Mouse (Mus musculus): ENCODE measurements around the gene Uba2. TPM values are rescaled to one million over a fixed set of nuclear protein-coding genes. Genes with fewer than 3 reads are reported as not detected.
"Not testable (repeated sequence)": the region's sequence is repeated elsewhere in the genome, so short reads cannot be mapped to it uniquely, and the experiment has no call there.

Gene Uba2
- polyA plus RNA-seq, 1 experiment from 2014 or later = 226 TPM

GRCm38 (mm10) chr7:34131118-34131517 is 38.3 kb downstream of the Uba2 start:
- Histone ChIP-seq H3K27me3 (replicated peaks; ENCODE audit: control insufficient read depth, insufficient read depth, low read length) (peaks cover 34% of the 10 kb centered on the region), H3K9ac (ENCODE audit: low read depth, low read length) (no peak overlapping the region), H3K9me3 (ENCODE audit: control insufficient read depth, low read length) (no peaks in the 10 kb centered on the region; the same call in 1 of the 2 replicates), H3K4me1 (replicated peaks; ENCODE audit: control insufficient read depth, insufficient read depth, low read length) (no peaks in the 10 kb centered on the region), H3K4me2 (no peak overlapping the region), H3K4me3 (ENCODE audit: low read depth, low read length) (no peak overlapping the region), H3K27ac (ENCODE audit: low read depth, low read length) (no peak overlapping the region), H3K36me3 (ENCODE audit: control insufficient read depth, insufficient read depth, low read length) (no peaks in the 10 kb centered on the region)
- DNase-seq (ENCODE audit: low spot score) = no peak
- ATAC-seq (replicated peaks; ENCODE audit: low FRiP score) = no peak
- 53% methylated on average over 3 of the region's 3 CpGs for WGBS

- no peak for ATAC-seq (replicated peaks; ENCODE audit: low FRiP score)
- WGBS = 75% methylated on average over 3 of the region's 3 CpGs
These were observed 43.1 kb downstream of the Uba2 start for GRCm38 (mm10) chr7:34126291-34126690.

GRCm38 (mm10) chr7:34125346-34125745 is 44.1 kb downstream of the Uba2 start:
- no peak overlapping the region for H3K4me2 ChIP-seq
- H3K27ac ChIP-seq (ENCODE audit: low read depth, low read length) = no peak overlapping the region
- H3K9me3 ChIP-seq (ENCODE audit: control insufficient read depth, low read length) = no peaks in the 10 kb centered on the region; the same call in 1 of the 2 replicates
- no peaks in the 10 kb centered on the region for H3K36me3 ChIP-seq (ENCODE audit: control insufficient read depth, insufficient read depth, low read length)
- WGBS = 86% methylated on average over 9 of the region's 9 CpGs
- no peak for DNase-seq (ENCODE audit: low spot score)
- H3K27me3 ChIP-seq (replicated peaks; ENCODE audit: control insufficient read depth, insufficient read depth, low read length) = no peaks in the 10 kb centered on the region
- no peak overlapping the region for H3K4me3 ChIP-seq (ENCODE audit: low read depth, low read length)
- no peak overlapping the region for H3K9ac ChIP-seq (ENCODE audit: low read depth, low read length)
- H3K4me1 ChIP-seq (replicated peaks; ENCODE audit: control insufficient read depth, insufficient read depth, low read length) = no peaks in the 10 kb centered on the region
- no peak for ATAC-seq (replicated peaks; ENCODE audit: low FRiP score)

More at GRCm38 (mm10) chr7:34126291-34126690, 43.1 kb downstream of the Uba2 start:
- no peaks in the 10 kb centered on the region; the same call in 1 of the 2 replicates for H3K9me3 ChIP-seq (ENCODE audit: control insufficient read depth, low read length)
- no peak overlapping the region for H3K27ac ChIP-seq (ENCODE audit: low read depth, low read length)
- DNase-seq (ENCODE audit: low spot score) = no peak
- no peaks in the 10 kb centered on the region for H3K36me3 ChIP-seq (ENCODE audit: control insufficient read depth, insufficient read depth, low read length)
- no peak overlapping the region for H3K9ac ChIP-seq (ENCODE audit: low read depth, low read length)
- no peak overlapping the region for H3K4me3 ChIP-seq (ENCODE audit: low read depth, low read length)
- H3K27me3 ChIP-seq (replicated peaks; ENCODE audit: control insufficient read depth, insufficient read depth, low read length) = 0 out of 2 replicates have a peak, but pooled peaks cover 3% of the 10 kb centered on the region
- no peaks in the 10 kb centered on the region for H3K4me1 ChIP-seq (replicated peaks; ENCODE audit: control insufficient read depth, insufficient read depth, low read length)
- H3K4me2 ChIP-seq = no peak overlapping the region

- Histone ChIP-seq H3K27ac (ENCODE audit: low read depth, low read length) (no peak overlapping the region), H3K9me3 (ENCODE audit: control insufficient read depth, low read length) (no peaks in the 10 kb centered on the region; the same call in 1 of the 2 replicates), H3K36me3 (ENCODE audit: control insufficient read depth, insufficient read depth, low read length) (no peaks in the 10 kb centered on the region), H3K4me3 (ENCODE audit: low read depth, low read length) (no peak overlapping the region), H3K4me1 (replicated peaks; ENCODE audit: control insufficient read depth, insufficient read depth, low read length) (no peaks in the 10 kb centered on the region), H3K9ac (ENCODE audit: low read depth, low read length) (no peak overlapping the region), H3K27me3 (replicated peaks; ENCODE audit: control insufficient read depth, insufficient read depth, low read length) (no peaks in the 10 kb centered on the region), H3K4me2 (no peak overlapping the region)
- WGBS = 79% methylated on average over 6 of the region's 6 CpGs
- DNase-seq (ENCODE audit: low spot score) (no peak), ATAC-seq (replicated peaks; ENCODE audit: low FRiP score) (no peak)
These were observed 46.2 kb downstream of the Uba2 start for GRCm38 (mm10) chr7:34122987-34123720.

- not testable (repeated sequence) for H3K4me2 ChIP-seq; H3K4me3 ChIP-seq (ENCODE audit: low read depth, low read length); H3K27ac ChIP-seq (ENCODE audit: low read depth, low read length); H3K4me1 ChIP-seq (replicated peaks; ENCODE audit: control insufficient read depth, insufficient read depth, low read length); H3K27me3 ChIP-seq (replicated peaks; ENCODE audit: control insufficient read depth, insufficient read depth, low read length); H3K36me3 ChIP-seq (ENCODE audit: control insufficient read depth, insufficient read depth, low read length); DNase-seq (ENCODE audit: low spot score); H3K9me3 ChIP-seq (ENCODE audit: control insufficient read depth, low read length); H3K9ac ChIP-seq (ENCODE audit: low read depth, low read length); ATAC-seq (replicated peaks; ENCODE audit: low FRiP score)
- WGBS = 42% methylated on average over 1 of the region's 1 CpGs
These were observed 48.8 kb downstream of the Uba2 start for GRCm38 (mm10) chr7:34120636-34121035.

- DNase-seq (ENCODE audit: low spot score) (no peak), ATAC-seq (replicated peaks; ENCODE audit: low FRiP score) (no peak)
- Histone ChIP-seq H3K9ac (ENCODE audit: low read depth, low read length) (no peak overlapping the region), H3K4me1 (replicated peaks; ENCODE audit: control insufficient read depth, insufficient read depth, low read length) (no peaks in the 10 kb centered on the region), H3K36me3 (ENCODE audit: control insufficient read depth, insufficient read depth, low read length) (peaks cover 2% of the 10 kb centered on the region; the same call in 1 of the 2 replicates), H3K9me3 (ENCODE audit: control insufficient read depth, low read length) (no peaks in the 10 kb centered on the region), H3K4me2 (no peak overlapping the region), H3K27me3 (replicated peaks; ENCODE audit: control insufficient read depth, insufficient read depth, low read length) (no peaks in the 10 kb centered on the region), H3K4me3 (ENCODE audit: low read depth, low read length) (no peak overlapping the region), H3K27ac (ENCODE audit: low read depth, low read length) (no peak overlapping the region)
- 86% methylated on average over 3 of the region's 3 CpGs for WGBS
These were observed 52.8 kb downstream of the Uba2 start for GRCm38 (mm10) chr7:34116601-34117000.

GRCm38 (mm10) chr7:34109190-34109589 is 60.2 kb downstream of the Uba2 start:
- Histone ChIP-seq H3K4me2 (no peak overlapping the region), H3K36me3 (ENCODE audit: control insufficient read depth, insufficient read depth, low read length) (no peaks in the 10 kb centered on the region), H3K27me3 (replicated peaks; ENCODE audit: control insufficient read depth, insufficient read depth, low read length) (no peaks in the 10 kb centered on the region), H3K4me3 (ENCODE audit: low read depth, low read length) (no peak overlapping the region), H3K9ac (ENCODE audit: low read depth, low read length) (no peak overlapping the region), H3K27ac (ENCODE audit: low read depth, low read length) (no peak overlapping the region), H3K9me3 (ENCODE audit: control insufficient read depth, low read length) (no peaks in the 10 kb centered on the region; the same call in 1 of the 2 replicates), H3K4me1 (replicated peaks; ENCODE audit: control insufficient read depth, insufficient read depth, low read length) (no peaks in the 10 kb centered on the region)
- DNase-seq (ENCODE audit: low spot score) = no peak
- WGBS = 82% methylated on average over 5 of the region's 5 CpGs
- ATAC-seq (replicated peaks; ENCODE audit: low FRiP score) = no peak

- Histone ChIP-seq H3K4me2 (no peak overlapping the region), H3K27ac (ENCODE audit: low read depth, low read length) (no peak overlapping the region), H3K27me3 (replicated peaks; ENCODE audit: control insufficient read depth, insufficient read depth, low read length) (no peaks in the 10 kb centered on the region), H3K36me3 (ENCODE audit: control insufficient read depth, insufficient read depth, low read length) (no peaks in the 10 kb centered on the region), H3K4me1 (replicated peaks; ENCODE audit: control insufficient read depth, insufficient read depth, low read length) (no peaks in the 10 kb centered on the region), H3K9ac (ENCODE audit: low read depth, low read length) (no peak overlapping the region), H3K9me3 (ENCODE audit: control insufficient read depth, low read length) (peaks cover 4% of the 10 kb centered on the region), H3K4me3 (ENCODE audit: low read depth, low read length) (no peak overlapping the region)
- ATAC-seq (replicated peaks; ENCODE audit: low FRiP score) (no peak), DNase-seq (ENCODE audit: low spot score) (no peak)
These were observed 68.1 kb downstream of the Uba2 start for GRCm38 (mm10) chr7:34101276-34101675.

GRCm38 (mm10) chr7:34100002-34100401 is 69.4 kb downstream of the Uba2 start:
- Histone ChIP-seq H3K27ac (ENCODE audit: low read depth, low read length) (no peak overlapping the region), H3K4me1 (replicated peaks; ENCODE audit: control insufficient read depth, insufficient read depth, low read length) (no peaks in the 10 kb centered on the region), H3K9ac (ENCODE audit: low read depth, low read length) (no peak overlapping the region), H3K36me3 (ENCODE audit: control insufficient read depth, insufficient read depth, low read length) (no peaks in the 10 kb centered on the region), H3K27me3 (replicated peaks; ENCODE audit: control insufficient read depth, insufficient read depth, low read length) (no peaks in the 10 kb centered on the region), H3K9me3 (ENCODE audit: control insufficient read depth, low read length) (peaks cover 4% of the 10 kb centered on the region), H3K4me2 (no peak overlapping the region), H3K4me3 (ENCODE audit: low read depth, low read length) (no peak overlapping the region)
- DNase-seq (ENCODE audit: low spot score) (no peak), ATAC-seq (replicated peaks; ENCODE audit: low FRiP score) (no peak)
- 73% methylated on average over 2 of the region's 2 CpGs for WGBS

All from liver, embryonic 11.5 days (tissue).